Mouse (Mus musculus) lung, postnatal 10 days (tissue): ENCODE measurements at regions not wholly inside any gene's neighbourhood (a gene's known extent, or its start where the extent isn't known, plus 50 kb on each side); places are given as distances from the start of the nearest gene placed in this dataset.

Experiments used
- DNase-seq: peaks from one replicate; pipeline ENCODE4 v3.0.0; 2021

DNA sequence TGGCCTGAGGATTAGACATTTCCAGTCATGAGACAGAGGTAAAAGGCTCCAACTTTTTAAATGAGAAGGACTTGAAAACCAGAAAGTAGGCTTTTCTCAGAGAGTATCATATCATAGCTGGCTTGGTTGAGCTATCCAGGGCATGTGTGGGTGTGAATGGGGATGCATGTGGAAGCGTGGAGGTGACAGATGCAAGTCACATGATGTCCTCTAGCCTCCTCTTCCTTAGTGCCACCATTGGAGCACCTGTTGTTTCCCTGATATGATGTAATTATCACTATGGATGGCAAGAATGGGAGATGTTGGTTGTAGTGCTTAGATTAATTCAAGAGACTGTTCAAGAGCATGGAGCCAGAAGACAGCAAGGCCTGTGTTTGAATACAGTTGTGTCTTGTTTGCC is 510.0 kb downstream of the Ccdc171 start:
- DNase-seq, result no peak

DNA sequence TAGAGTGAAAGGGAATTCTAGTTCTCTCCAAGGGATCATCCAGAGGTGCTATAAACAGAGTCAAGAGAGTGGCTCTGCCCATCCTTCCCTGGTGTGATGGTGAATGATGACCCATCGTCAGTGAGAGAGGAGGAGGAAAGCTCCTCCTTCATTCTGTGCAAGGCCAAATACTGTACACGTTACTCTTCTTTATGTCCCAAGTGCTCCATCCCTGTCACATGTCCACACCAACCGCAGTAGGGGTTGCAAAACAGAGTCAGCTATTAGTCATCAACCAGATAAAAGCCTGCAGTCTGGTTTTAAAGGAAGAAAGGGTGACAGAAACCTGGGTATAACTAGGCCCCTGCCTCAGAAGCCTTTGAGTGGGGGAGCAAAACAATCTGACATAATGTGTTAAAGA is 512.2 kb downstream of the Ccdc171 start:
- no peak for DNase-seq

DNA sequence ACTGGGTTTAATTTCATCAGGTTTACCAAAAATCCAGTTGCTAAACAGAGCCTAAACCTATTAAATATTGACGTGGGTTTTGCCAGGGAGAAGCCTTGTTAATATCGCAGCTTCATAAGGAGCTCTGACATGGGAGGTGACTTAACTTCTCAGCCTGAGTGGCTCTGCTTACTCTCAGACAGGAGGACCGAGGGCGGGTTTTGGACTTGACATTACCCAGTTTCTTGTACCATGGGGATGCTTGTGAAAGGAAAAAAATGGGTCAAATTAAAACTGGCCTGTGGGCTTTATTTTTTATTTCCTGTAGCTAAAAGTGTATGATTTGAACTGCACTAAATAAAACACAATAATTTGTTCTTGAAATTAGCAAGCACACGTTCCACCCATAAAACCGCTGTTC is 524.9 kb downstream of the Ccdc171 start:
- DNase-seq, result no peak

DNA sequence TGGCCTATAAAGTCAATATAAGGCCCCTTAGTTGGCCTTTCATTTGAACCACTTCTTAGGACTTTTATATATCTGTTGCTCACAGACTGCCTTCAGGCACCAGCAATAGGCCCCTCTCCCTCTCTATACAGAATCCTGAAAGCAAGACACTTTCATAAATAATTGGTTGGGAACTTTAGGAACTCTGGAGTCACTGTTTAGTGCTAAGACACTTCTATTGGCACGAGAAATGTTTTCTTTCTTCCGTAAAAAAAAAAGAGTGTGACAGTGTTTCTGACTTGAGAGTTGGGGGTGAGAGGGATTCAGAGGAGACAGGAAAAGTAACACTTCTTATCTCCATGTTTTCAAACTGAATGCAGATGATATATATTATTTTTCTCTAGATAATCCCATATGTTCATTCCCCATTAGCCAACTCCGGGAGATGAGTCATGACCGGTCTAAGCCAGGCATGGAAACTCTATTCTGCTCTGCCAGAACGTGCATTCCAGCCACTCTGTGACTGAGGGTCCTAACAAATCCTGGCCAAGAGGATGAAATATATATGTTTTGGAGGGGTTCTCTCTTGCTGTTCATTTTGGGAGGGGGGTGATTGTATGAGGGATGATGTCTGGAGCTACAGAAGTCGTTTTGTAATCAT is 531.6 kb downstream of the Ccdc171 start:
- DNase-seq, result no peak

DNA sequence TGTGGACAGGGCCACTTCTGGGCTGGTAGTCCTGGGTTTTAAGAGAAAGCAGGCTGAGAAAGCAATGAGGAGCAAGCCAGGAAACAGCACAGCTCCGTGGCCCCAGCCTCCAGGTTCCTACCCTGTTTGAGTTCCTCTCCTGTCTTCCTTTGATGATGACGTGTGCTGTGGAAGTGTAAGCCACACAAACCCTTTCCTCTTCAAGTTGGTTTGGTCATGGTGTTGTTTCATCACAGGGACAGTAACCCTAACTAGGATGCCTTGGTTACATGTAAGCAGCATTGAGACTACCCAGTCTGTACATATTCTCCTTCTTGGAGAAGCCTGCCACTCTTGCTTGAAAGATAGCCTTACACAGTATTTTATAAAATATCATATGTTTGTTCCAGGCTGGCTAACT is 534.8 kb downstream of the Ccdc171 start:
- DNase-seq, result no peak

DNA sequence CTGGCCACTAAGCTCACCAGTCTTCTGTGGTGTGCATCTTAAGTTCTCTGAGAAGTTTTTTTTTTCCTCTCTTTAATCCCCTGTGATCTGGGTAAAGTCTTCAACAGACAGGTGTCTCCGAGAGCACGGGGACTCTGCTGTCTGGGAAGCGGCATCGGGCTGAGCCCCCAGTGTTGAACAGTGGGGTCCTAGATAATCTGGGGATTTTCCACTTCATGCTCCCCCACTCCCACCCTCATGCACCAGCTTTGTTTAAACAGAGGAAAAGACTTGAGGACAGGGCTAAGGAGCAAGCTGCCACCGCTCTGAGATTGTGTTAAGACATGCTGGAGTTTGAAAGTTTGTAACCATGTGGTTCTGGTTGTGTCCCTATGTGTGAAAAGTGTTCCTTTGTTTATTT is 538.4 kb downstream of the Ccdc171 start:
- DNase-seq, result no peak

DNA sequence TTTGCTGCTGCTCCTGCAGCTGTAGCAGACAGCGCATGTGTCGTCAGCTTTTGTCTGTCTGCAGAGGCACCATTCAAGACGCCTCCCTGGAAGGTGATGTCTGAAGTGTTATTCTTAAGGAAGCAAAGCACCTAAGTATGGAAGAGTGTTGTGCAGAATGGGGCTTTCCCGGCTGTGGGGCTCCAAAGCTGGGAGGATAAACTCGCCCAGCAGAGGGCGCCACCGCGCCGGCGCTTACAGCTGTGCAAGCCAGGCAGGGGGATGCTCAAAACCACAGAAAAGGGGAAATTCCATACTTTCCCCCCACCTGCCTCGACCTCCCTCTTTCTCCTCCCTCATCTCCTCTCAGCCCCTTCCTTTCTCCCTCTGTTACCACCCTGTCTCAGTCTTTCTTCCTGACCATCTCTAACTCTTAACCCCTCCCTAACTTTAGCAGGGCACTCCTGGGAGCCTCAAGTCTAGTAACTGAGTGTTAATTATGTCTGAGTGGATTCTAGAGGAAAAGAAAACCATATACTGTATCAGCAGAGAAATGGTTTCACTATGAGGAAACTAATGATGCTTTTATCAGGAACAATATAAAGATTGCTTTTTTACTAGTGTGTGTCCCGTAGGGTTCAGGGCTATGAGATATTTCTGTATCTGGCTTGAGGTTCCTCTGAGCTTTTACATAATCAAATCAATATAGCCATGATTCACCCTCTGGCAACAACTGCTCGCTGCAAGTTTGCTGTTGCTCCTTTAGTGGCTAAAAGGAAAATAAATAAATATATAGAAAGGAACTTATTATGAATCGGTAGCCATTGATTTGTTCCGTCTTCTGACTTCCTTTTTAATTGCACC is 539.5 kb downstream of the Ccdc171 start:
- DNase-seq, result peak; percentile 83

DNA sequence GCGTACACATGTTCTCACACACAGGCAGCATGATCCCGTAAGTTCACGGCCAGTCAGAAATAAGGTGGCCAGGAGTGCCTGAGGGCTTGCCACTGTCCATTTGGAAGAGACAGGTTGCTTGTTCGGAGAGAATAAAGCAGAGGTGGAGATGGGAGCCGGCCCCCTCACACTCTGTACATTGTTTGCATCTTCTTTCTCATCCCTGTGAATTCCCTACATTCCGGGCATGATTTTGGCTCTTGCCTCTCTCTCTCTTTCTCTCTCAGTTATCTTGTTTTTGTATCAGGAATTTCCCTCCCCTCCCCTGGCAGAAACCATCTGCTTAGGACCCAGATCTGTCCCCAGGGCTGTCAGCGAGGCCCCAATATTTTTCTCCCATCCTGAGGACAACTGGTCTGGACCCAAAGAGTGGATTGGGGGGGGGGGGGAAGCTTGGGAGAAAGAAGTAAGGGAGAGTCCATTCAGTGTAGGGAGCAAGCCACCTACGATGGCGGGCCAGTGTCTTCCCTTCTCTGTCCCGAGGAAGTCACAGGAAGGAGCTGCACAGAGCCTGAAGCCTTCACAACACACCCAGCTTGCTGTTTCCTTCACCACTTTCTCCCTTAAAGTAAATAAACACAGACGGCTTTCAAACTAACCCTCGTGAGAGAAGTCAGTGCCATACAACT is 540.2 kb downstream of the Ccdc171 start:
- peak; percentile 13 for DNase-seq

DNA sequence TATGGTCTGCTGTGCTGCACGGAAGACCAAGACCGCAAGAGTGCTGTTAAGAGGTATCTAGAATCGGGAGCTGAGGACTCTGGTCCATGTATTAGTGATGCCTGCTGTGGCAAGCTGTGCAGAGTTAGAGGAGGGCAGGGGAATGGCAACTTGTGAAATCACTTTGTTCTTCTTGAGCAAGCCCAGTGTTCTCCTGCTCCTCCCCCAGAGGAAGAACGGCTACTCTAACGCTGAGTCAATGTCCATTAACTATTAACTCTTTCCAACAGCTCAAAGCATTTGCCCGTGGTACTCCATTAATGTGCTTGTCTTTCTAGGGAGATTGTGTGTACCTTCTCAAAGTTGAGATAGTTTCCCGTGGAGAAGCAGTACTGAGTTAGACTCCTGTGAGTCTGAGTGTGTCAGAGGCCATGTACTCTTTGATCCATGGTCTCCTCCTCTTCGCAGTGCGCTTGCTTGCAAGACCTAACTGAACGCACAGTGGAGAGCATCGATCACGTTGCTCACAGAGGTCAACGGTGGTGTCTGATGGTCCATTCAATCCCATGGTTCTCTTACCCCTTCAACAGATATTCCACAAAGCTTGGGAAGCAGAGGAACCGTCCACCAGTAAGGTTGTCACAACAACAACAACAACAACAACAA is 542.7 kb downstream of the Ccdc171 start:
- no peak for DNase-seq

DNA sequence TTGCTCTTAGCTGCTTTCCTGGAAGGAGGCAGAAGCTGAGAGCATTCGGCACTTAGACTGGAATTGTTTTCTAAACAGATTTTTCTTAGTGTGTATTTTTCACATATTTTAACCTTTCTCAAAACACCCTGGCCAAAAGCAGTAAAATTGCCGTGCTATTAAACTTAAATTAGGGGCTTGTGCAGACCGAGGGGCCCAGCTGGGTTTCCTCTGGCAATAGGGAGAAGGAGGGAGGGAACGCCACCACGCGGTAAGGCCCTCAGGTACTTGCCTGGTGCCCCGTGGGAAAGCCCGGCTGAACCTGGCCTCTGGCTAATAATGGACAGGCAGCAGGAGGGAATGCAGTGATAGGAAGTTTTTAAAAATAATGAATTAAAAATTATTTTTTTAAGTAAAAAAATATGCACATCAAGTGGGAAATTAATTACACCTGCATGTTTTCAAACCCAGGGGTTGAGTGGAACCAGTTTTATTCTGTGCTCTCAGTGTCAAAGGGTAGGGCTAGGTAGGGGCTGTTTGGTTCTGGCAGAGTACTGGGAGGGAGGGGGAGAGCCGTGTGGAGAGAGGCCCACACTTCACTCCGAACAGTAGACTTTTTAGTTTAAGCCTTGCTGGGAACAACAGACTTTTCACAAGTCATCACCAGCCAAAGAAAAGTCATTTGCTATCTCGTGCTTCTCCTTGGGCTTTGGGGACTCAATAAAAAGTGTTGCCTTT is 543.8 kb downstream of the Ccdc171 start:
- DNase-seq, result no peak

DNA sequence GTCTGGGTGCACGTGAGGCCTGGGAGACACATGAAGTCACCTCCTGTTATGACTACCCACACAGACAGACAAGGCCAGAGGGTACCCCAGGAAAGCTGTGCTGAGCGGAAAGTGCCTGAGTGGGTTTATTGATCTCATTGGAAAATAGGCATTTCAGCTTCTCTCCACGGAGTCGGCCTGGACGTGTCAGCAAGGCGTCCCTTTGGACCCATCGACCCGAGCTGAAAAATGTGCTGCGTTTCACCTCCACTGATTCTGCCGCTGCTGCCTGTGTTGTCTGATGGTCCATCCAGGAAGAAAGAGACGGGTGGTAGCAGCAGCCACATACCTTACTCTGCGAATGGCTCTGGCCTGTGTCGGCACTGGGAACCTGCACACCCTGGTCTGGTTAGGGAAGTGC is 544.3 kb downstream of the Ccdc171 start:
- DNase-seq, result no peak

DNA sequence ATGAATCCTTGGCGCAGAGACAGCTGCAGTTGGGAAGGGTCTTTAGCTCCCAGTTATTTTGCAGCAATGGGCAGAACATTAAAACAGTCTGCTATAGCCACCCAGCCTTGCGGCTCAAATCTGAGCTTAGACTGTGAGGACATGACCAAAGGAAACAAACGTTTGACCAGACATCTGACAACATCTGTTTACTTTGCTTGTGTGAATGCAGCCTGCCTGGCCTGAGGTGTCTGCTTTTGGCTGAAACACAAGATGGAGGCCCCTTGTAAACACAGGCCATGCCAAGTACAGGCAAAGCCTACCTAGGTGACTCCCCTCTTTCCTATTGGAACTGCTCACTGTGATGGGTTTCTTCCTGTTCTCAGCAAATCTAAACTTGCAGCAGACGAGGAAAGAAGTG is 544.7 kb downstream of the Ccdc171 start:
- DNase-seq, result no peak

DNA sequence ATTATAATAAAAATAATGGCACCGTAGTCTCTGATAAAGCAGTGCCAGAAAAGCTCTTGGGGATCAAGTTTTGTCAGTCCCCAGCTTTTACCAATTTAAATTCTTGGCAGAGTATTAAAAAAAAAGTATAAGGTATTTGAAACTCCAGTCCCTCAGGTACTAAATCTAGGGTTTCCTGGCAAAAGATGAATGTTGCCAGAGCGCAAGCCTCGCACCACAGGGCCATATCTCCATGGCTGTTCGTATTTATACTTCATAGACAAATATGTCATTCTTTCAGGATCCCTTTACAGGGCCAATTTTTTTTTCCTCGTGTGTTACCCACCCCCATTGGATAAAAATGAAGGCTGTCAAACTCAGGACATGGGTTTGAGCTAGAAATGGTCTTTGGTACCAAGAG is 546.8 kb downstream of the Ccdc171 start:
- DNase-seq, result no peak

DNA sequence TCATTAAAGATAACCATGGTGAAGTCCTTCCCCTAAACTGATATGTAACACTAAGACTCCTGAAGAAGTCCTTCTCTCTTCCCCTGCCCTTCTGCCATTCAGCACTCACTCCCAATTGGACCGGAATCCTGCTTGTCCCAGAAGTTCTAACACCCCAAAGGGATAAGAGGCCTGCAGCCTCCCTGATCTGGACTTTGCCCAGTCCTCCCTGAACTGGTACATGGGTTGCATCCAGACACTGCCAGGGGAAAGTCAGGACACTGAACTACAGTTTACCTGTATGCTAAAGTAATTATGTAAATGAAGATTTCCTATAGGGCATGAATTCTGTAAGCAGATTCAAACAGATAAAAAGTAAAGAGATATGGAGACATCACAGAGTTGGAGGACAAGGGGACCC is 551.2 kb downstream of the Ccdc171 start:
- no peak for DNase-seq

DNA sequence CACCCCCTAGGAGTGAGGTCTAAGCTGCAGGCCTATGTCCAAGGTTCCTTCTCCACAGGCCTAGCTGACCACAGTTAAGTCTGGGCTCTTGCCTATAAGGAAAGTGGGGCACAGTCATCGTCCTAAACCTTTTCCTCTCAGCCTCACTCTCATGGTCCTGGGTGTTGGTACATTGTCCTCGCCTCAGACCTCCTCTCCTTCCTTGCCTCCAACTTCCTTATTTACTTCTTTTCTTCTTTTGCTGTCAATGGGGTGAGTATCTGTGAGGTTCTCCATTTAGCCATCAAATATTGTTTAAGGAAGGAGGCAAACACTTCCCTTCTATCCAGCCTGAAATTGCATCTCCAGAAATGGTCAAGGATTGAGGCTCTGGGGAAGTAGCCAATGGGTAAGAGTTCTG is 554.2 kb downstream of the Ccdc171 start:
- DNase-seq, result no peak

DNA sequence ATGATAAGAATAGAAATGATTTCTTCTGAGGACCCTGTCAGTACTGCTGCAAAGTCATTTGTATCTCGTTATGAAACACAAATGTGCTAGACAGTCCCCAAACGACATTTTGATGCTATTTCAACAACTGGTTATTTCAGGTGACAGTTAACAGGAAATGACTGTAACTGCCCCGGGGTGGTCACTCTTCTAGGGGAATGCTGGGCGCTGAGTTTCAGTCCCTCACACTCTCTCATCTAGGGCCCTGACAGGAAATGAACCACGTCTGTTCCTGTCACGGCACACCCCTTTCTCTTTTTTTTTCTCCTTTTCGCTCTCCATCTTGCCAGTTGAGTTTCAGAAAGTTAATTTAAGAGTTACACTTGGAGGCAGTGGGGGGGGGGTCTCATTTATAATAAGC is 556.2 kb downstream of the Ccdc171 start:
- DNase-seq, result no peak

DNA sequence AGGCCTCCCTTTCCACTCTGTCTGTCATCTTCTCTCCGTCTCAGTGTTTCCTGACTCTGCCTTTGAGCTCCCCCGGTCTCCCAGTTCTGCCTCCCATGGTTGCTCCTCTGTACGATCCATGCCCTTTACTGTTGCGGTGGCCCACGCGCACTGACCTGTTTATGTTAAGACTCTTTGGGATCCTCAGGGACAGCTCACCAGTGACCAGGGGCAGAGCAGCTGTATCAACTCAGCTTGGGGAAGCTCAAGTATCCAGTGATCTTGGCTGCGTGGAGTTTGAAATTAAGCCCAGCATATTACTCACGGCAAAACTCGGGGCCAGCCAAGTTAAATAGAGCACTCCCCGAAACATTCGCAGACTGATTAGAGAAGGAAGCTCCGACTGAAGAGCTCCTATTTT is 562.8 kb downstream of the Ccdc171 start:
- DNase-seq, result peak; percentile 56

DNA sequence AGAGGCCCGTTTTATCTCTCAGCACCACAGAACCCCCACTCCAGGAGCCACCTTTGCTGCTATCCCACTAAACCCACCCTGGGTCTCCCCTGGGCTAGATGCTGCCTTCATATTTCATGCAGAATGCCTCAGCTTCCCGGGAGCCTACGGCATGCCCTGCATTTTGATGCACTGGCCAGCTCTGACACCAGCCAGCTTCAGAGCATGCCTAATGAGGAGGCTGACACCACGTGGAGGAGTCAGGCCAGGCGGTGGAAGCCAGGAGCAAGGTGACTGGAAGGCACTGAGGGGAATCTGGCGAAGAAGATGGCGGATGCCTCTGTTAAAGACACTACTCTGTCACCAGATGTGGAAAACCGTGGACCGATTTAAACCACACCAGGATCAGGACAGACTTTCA is 567.2 kb downstream of the Ccdc171 start:
- DNase-seq, result no peak

DNA sequence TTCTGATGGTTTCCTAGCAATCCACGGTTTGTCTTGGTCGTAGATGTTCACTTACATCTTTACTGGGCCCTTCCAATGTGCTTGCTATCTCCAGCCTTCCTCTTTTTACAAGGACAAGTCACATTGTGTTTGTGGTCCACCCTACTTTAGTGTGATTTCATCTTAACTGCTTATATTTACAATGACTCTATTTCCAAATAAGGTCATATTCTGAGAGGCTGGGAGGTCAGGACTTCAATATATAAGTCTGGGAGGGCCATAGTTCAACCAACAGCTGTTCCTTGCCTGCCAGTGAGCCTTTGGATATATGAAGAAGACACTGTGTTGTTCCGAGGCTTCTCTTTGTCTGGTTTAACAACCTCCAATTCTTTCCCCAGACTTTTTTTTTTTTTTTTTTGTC is 569.9 kb downstream of the Ccdc171 start:
- DNase-seq, result no peak

DNA sequence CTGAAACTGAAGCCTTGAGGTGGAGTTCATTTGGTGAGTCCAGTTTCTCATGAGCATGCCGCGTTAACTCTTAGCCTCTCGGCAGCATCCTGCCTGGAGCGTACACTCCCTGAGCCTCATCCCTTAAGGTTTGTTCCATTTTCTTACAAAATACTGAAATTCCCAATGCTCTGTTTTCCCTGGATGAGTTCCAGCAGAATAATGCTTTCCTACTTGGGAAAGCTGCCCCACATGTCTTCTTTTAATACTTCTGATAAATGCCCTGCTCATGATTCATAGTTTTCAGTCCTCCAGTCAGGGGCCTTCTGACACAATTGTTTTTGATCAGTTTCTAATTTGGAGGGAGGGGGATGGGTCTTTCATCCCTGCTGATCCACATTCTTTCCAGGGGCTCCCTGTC is 570.7 kb downstream of the Ccdc171 start:
- no peak for DNase-seq

DNA sequence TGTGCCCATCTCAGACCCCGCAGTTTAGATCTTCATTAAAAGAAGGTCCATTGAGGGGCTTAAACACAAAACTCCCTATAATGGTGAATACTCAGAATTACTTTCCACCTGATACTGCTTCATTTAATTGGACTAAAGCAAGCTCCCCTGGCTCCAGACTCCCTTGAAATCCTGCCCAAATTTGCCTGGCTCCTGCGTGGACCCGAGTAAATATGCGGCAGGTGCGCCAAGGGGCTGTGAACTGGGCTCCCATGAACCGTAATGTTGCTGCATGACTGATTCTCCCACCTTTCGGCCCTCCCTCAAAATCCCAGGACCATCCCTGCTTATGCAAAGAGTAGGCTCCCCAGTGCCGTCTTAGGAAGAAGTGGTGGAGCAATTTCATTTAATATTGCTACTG is 573.7 kb downstream of the Ccdc171 start:
- DNase-seq, result no peak

DNA sequence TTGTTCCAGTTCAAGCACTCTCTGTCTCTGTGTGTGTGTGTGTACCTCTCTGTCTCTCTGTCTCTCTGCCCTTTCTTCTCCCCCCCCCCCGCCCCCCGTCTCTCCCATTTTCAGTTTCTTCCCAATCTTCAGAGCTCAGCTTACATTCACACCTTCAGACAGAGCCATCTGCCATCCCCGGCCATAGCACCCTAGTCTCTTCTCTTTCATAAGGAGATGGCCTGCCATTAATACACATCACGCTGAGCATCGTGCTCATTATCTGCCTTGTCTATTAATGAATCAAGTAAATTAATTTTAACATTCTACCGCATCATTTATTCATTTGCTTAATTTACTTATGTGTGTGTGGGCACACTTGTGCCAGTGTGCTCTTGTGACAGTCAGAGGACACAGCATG is 573.2 kb downstream of the Bnc2 start:
- no peak for DNase-seq

DNA sequence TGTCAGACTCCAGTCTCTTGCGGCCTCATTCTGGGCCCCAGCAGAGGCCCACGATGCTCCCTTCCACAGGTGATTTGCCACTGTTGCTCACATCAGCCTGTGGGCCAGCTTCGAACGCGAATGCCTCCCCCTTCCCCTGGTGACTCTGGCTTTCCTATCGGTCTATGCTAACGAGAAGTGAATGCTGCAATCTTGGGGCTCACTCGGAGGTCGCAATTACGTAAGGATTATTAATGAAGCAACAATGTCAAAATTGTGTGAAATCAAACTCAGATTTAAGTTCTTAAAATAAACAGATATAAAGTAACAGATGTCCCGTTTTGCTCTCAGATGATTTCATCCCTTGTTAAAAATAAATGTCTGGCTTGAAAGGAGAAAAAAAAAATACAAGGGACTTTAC is 572.3 kb downstream of the Bnc2 start:
- peak; percentile 22 for DNase-seq
